ENCODE assay signal across 17 mouse cellular contexts in the genomic region with DNA sequence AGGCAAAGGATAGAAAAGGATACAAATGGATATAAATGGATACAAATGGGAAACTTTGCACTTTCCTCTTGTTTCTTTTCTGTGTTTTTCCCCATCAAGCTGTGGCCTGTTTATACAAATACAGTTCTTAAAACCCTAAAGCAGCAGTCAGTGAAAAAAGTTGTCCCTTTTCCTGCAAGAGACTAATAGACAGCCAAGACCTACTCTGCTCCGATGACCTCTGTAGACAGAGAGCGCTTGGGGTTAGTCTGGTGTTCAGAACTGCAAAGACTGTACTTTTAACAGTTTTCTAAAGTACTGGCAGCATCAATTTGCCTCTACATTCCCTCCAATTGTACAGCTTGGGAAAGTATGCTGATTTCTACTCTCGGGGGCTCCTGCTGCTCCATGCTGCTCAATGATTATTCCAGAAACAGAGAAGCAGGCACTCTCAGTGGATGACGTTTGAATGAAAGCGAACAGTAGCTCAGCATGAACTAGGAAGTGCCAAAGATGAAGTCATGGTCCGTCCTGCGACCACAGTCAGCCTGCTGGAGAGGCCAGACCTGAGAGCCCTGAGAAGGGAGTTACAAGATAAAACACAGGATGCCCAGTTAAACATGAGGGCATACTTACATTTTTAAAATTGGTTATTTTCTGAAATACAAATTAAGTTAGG. TPM values are rescaled to one million over a fixed set of nuclear protein-coding genes. Genes with fewer than 3 reads are reported as not detected.
A peak's percentile ranks its signal among the peaks of the same experiment; 100 is the strongest.
DNase-seq lines count a peak whose midpoint lies in the region; ATAC-seq and TF ChIP-seq lines count a peak whose summit lies in the region.
"Had no signal": no experiment of that assay in that cellular context is flagged by ENCODE, and none has a peak within 500 bp of the region (broad histone marks: within the 10 kb centered on the region; RNA-seq: fewer than 3 reads in every experiment).

No protein-coding gene starts in this region.

- H3K9me3 ChIP-seq in midbrain, postnatal 0 days (ENCODE audit: low read length), result no peaks in the 10 kb centered on the region
- H3K9me3 ChIP-seq in midbrain, embryonic 10.5 days (replicated peaks), result no peaks in the 10 kb centered on the region; the same call in 1 of the 2 replicates
- H3K9me3 ChIP-seq: neural tube, embryonic 15.5 days had no signal

- H3K4me3 ChIP-seq in midbrain, postnatal 0 days (ENCODE audit: low read depth, low read length), result no peak overlapping the region
- H3K4me3 ChIP-seq in midbrain, embryonic 10.5 days, result no peak overlapping the region
- H3K4me3 ChIP-seq: gastrocnemius, adult 2 months; myocyte; neural tube, embryonic 15.5 days had no signal

- H3K9ac ChIP-seq in midbrain, postnatal 0 days (replicated peaks; ENCODE audit: low read length, poor library complexity, severe bottlenecking), result no peak overlapping the region
- H3K9ac ChIP-seq: neural tube, embryonic 15.5 days had no signal

- DNase-seq in heart, adult 11 months, result peak; percentile 80
- DNase-seq in heart, postnatal 4 days, result no peak
- DNase-seq in midbrain, postnatal 0 days (ENCODE audit: low spot score), result peak; percentile 72
- no peak for DNase-seq in midbrain, embryonic 10.5 days (ENCODE audit: low spot score)
- DNase-seq in cerebellum, adult 9-11 months, result peak; percentile 13
- no peak for DNase-seq in adrenal gland, adult 8-10 months
- DNase-seq in thymus, postnatal 10 days (ENCODE audit: low spot score in 2 of 2), result no peak
- DNase-seq: gastrocnemius, adult 2 months; lung, adult 2 months; lung, postnatal 4 days; right cerebral cortex, postnatal 25 days; thymus, postnatal 25 days had no signal

- TF ChIP-seq CTCF in midbrain, postnatal 0 days (IDR thresholded peaks at IDR 0.05), result no peak

- no peaks in the 10 kb centered on the region for H3K36me3 ChIP-seq in midbrain, postnatal 0 days (ENCODE audit: insufficient read depth, low read length)
- no peaks in the 10 kb centered on the region for H3K36me3 ChIP-seq in midbrain, embryonic 10.5 days
- H3K36me3 ChIP-seq: neural tube, embryonic 15.5 days had no signal

- H3K4me2 ChIP-seq in midbrain, postnatal 0 days (ENCODE audit: low read depth, low read length, poor library complexity, severe bottlenecking), result no peak overlapping the region
- H3K4me2 ChIP-seq: midbrain, embryonic 11.5 days; neural tube, embryonic 15.5 days had no signal

- no peaks in the 10 kb centered on the region for H3K27me3 ChIP-seq in midbrain, postnatal 0 days (ENCODE audit: insufficient read depth, low read length)
- no peaks in the 10 kb centered on the region; the same call in 1 of the 2 replicates for H3K27me3 ChIP-seq in midbrain, embryonic 10.5 days (ENCODE audit: low read depth, poor library complexity, severe bottlenecking)
- H3K27me3 ChIP-seq: neural tube, embryonic 15.5 days had no signal

- 42% methylated on average over 7 of the region's 7 CpGs for WGBS in midbrain, postnatal 0 days
- 70% methylated on average over 7 of the region's 7 CpGs for WGBS in midbrain, embryonic 10.5 days

- H3K4me1 ChIP-seq in midbrain, postnatal 0 days (ENCODE audit: insufficient read depth, low read length), result no peaks in the 10 kb centered on the region
- peaks cover 3% of the 10 kb centered on the region for H3K4me1 ChIP-seq in midbrain, embryonic 10.5 days
- H3K4me1 ChIP-seq: neural tube, embryonic 15.5 days had no signal

- no peak overlapping the region for H3K27ac ChIP-seq in midbrain, postnatal 0 days (ENCODE audit: low read depth, low read length)
- no peak overlapping the region for H3K27ac ChIP-seq in midbrain, embryonic 10.5 days (replicated peaks)
- H3K27ac ChIP-seq: gastrocnemius, adult 2 months; kidney, postnatal 0 days; neural tube, embryonic 15.5 days had no signal

- no peak for ATAC-seq in midbrain, postnatal 0 days (ENCODE audit: low FRiP score)
- ATAC-seq: intestine, postnatal 0 days had no signal

RNA-seq across cellular contexts. Expression of a gene that starts 54.2 kb away (rescaled TPM):
- 10 to 100 TPM; 38.0 to 44.1 TPM for total RNA-seq in heart, postnatal 4 days (2021)
- total RNA-seq in midbrain, postnatal 0 days (2014; rRNA removed), result 8.0 and 11.2 TPM in 2 replicates
- polyA plus RNA-seq in midbrain, postnatal 0 days (2015; fragmentation: Nextera tagmentation; extraction: Ambion mirVana), result 3.5 and 3.6 TPM in 2 replicates
- polyA plus RNA-seq in midbrain, embryonic 10.5 days (2016; fragmentation: Nextera tagmentation; extraction: Ambion mirVana), result 2.7 and 3.5 TPM in 2 replicates
- total RNA-seq in adrenal gland, adult 8-10 months (2022), result 1 to 10 TPM; 3.6 to 8.9 (median 5.1) TPM

Comparison
In these comparisons a context has a peak if more than half of its experiments do, and no peak if none do; other contexts are left out.
1. DNase-seq: peak in heart, adult 11 months (single experiment), midbrain, postnatal 0 days (single experiment) and cerebellum, adult 9-11 months (single experiment); none in heart, postnatal 4 days (single experiment), midbrain, embryonic 10.5 days (single experiment), adrenal gland, adult 8-10 months (single experiment) and thymus, postnatal 10 days (0 of 2).